Mouse (Mus musculus) MN1 (cell line): Measurements from ENCODE around the gene Hdac5.

Source experiments
- DNase-seq: peaks from one replicate; pipeline ENCODE4 v3.0.0-alpha.2; 2016; ENCODE audit warnings: low spot score

Hdac5 gene

DNA sequence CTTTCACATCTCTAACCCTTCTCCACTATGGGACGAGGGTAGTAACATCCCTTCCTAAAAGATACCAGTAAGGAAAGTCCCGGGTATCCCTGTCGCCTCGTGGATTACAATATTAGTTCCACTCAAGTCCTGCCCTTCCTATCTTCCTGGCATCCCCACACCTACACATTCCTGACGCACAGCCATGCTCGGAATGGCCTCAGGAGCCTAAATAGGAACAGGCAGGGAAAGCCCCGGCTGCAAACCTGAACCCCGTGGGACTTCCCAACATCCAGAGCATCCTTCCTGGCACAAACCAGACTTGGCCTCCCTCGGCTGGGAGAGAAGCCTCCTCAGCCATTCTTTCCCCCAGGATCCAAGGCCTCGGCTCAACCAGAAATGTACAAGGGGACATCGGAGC lies 14.5 kb downstream of the Hdac5 start:
- no peak for DNase-seq

DNA sequence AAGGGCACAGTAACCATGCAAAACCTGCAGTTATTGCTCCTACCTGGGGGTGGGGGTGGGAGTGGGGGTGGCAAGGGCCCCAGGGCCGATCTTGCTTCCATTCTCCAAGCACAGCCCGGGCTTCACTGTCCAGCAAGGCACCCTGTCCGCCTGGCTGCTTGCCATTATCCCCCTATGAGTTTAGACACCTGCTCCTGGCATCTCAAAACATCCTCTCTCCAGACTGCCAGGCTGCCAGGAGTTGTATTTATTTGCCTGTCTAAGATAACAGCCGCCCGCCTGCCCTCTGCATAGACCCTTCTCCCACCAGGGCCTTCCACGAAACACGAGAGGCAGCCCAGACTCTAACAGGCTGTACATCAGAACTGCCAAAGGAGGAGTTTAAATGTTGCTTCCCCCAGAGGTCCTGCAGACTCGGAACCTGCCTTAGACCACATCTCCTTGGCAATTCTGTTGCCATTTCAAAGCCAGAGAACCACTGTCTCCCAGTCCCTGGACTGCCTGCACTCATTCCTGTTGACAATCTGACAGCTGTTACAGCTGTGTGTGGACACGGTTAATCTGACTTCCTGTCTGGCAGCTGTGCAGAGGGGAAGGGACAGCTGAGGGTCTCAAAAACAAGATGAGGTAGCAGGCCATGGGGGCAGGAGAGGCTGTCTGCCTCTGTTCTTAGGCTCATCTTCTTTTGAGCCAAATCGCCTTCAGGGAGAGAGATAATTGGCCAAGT lies 15.4 kb downstream of the Hdac5 start:
- DNase-seq: no peak

DNA sequence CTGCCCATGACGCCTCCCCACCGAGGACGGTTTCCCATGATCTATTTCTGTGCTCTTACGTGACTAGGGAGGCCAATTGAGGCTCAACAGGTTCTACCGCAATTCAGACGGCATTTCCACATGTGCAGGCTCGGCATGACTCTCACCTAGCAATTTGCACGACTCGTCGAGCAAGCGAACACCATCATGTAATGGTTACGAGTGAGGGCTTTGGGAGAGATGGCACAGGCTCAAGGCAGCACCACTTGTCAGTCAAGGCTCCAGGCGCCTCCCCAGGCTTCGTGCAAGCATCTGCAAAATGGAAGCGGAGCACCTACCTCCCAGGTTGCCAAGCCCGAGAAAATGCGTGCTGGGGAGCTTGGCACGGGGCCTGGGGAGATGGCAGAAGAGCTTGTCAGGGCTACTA lies 18.0 kb downstream of the Hdac5 start:
- DNase-seq: no peak

- DNase-seq: no peak
Measured at GRCm38 (mm10) chr11:102211011-102211410, 19.0 kb downstream of the Hdac5 start.

GRCm38 (mm10) chr11:102210185-102210584 lies 19.8 kb downstream of the Hdac5 start:
- no peak for DNase-seq

- DNase-seq: peak; percentile 53
Measured at GRCm38 (mm10) chr11:102209742-102210141, 20.2 kb downstream of the Hdac5 start.

DNA sequence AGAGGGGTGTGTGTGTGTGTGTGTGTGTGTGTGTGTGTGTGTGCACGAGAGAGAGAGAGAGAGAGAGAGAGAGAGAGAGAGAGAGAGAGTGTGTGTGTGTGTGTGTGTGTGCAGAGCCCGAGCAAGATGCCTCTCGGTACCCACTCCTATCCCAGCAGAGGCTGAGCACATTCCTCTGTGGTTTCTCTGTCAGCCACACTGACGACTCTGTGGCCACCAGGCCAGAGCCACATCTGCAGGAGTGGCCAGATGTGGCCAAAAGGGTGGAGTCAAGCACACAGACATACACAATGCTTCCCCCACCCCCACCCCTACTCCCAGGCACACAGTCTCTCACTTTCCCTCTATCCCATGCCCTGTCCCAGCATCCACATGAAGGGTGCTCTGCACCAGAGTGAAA lies 21.1 kb downstream of the Hdac5 start:
- no peak for DNase-seq

- no peak for DNase-seq
Measured at GRCm38 (mm10) chr11:102207825-102208777, 21.9 kb downstream of the Hdac5 start.

GRCm38 (mm10) chr11:102206481-102206880 lies 23.5 kb downstream of the Hdac5 start:
- DNase-seq: no peak

- DNase-seq: peak; percentile 82
Measured at GRCm38 (mm10) chr11:102201408-102201821, 28.6 kb downstream of the Hdac5 start.

- no peak for DNase-seq
Measured at GRCm38 (mm10) chr11:102199856-102200255, 30.1 kb downstream of the Hdac5 start.

DNA sequence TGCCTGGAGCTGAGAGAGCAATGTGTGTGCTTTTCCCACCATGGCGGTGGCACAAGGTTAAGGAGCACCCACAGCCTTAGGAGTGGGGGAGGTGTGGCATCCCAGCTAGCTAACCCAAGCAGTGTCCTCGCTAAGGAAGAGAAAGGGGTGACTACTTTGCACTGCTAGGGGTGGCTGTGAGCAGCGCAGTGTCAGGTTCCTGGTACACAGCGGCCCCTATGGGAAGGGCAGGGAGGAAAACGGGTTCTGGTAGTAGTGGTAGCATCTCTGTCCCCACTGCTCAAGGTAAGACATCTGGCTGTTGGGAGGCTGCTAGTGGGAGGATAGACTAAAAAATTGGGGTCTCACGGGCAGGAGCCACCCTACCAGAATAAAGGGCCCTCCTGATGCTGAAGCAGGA lies 31.7 kb downstream of the Hdac5 start:
- DNase-seq: no peak

GRCm38 (mm10) chr11:102196018-102196797 lies 33.8 kb downstream of the Hdac5 start:
- DNase-seq: no peak

- DNase-seq: no peak
Measured at GRCm38 (mm10) chr11:102193657-102194440, 36.1 kb downstream of the Hdac5 start.

GRCm38 (mm10) chr11:102190848-102191247 lies 39.1 kb downstream of the Hdac5 start:
- DNase-seq: no peak

- peak; percentile 92 for DNase-seq
Measured at GRCm38 (mm10) chr11:102189461-102190436, 40.2 kb downstream of the Hdac5 start, which contains the start of gene G6pc3. G6pc3 (plus strand) TSS chr11:102189620.

DNA sequence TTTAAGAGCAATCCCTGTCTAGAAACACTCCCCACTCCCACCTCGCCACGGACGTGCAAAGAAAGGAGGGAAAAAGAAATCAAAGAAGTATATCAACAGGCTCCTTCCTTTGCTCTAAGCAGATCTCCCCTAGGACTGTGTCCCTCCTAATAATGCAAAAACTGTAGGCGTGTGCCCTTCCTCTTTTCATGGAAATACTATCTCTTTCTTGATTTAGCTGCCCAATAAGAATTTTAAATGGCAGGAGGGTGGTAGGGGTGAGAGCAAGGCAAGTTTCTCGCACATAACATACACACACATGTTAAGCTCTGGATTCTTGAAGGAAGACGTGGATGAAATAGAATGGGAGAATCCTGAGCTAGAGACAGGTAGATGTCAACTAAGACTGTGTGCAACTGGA lies 41.0 kb downstream of the Hdac5 start:
- no peak for DNase-seq

DNA sequence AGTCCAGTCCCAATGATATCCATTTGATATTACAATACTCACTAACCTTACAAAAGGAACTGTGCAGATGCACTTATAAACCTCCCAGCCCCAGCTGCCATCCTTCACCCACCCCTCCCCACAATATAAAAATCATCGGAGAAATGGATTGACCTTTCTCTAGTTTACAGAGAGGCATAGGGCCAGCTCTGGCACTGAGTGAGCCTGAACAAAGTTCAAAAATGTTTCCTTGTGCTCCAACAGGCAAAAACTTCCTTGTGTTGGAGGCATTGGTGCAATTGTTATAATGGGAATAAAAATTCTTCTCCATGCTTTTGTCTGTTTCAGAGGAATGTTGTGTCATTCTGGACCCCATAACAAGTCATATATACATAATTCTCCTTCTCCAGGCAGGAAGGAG lies 43.7 kb downstream of the Hdac5 start:
- DNase-seq: no peak

GRCm38 (mm10) chr11:102185677-102186076 lies 44.3 kb downstream of the Hdac5 start:
- DNase-seq: no peak
